Mouse (Mus musculus): Measurements from ENCODE around the gene Gm44596. TPM values are rescaled to one million over a fixed set of nuclear protein-coding genes. Genes with fewer than 3 reads are reported as not detected.

Gm44596 gene
- polyA plus RNA-seq, 1 experiment from 2014 or later = not detected

- 81% methylated on average over 3 of the region's 3 CpGs for WGBS
These were observed 46.2 kb downstream of the Gm44596 start for GRCm38 (mm10) chr6:128421480-128421879.

GRCm38 (mm10) chr6:128423496-128424268, 48.4 kb downstream of the Gm44596 start:
- no peaks in the 10 kb centered on the region for H3K27me3 ChIP-seq (replicated peaks; ENCODE audit: control insufficient read depth, insufficient read depth, low read length)
- WGBS = 36% methylated on average over 15 of the region's 16 CpGs
- H3K9ac ChIP-seq (ENCODE audit: low read depth, low read length) = peak overlapping the region; percentile 83
- peak overlapping the region; percentile 37 for H3K4me2 ChIP-seq (ENCODE audit: low read depth, low read length)
- no peaks in the 10 kb centered on the region for H3K36me3 ChIP-seq (ENCODE audit: control insufficient read depth, insufficient read depth, low read length)
- peak; percentile 43; the same call in 1 of the 2 replicates for ATAC-seq
- H3K27ac ChIP-seq (ENCODE audit: low read length) = peak overlapping the region; percentile 84
- H3K4me1 ChIP-seq (ENCODE audit: control insufficient read depth, insufficient read depth, low read length) = peaks cover 8% of the 10 kb centered on the region
- H3K4me3 ChIP-seq (ENCODE audit: low read length) = peak overlapping the region; percentile 61
- H3K9me3 ChIP-seq (ENCODE audit: control insufficient read depth, low read length) = no peaks in the 10 kb centered on the region

More at GRCm38 (mm10) chr6:128421480-128421879, 46.2 kb downstream of the Gm44596 start:
- Histone ChIP-seq H3K4me2 (ENCODE audit: low read depth, low read length) (no peak overlapping the region), H3K9ac (ENCODE audit: low read depth, low read length) (no peak overlapping the region), H3K27ac (ENCODE audit: low read length) (peak overlapping the region; percentile 54), H3K36me3 (ENCODE audit: control insufficient read depth, insufficient read depth, low read length) (no peaks in the 10 kb centered on the region), H3K9me3 (ENCODE audit: control insufficient read depth, low read length) (no peaks in the 10 kb centered on the region), H3K27me3 (replicated peaks; ENCODE audit: control insufficient read depth, insufficient read depth, low read length) (no peaks in the 10 kb centered on the region), H3K4me3 (ENCODE audit: low read length) (no peak overlapping the region), H3K4me1 (ENCODE audit: control insufficient read depth, insufficient read depth, low read length) (peaks cover 8% of the 10 kb centered on the region)
- no peak for ATAC-seq

- H3K4me2 ChIP-seq (ENCODE audit: low read depth, low read length) = peak within 1 kb of the TSS; percentile 37
- H3K27ac ChIP-seq (ENCODE audit: low read length) = peak within 1 kb of the TSS; percentile 94
- peak within 1 kb of the TSS; percentile 61 for H3K4me3 ChIP-seq (ENCODE audit: low read length)
- no peaks in the 10 kb centered on the region for H3K36me3 ChIP-seq (ENCODE audit: control insufficient read depth, insufficient read depth, low read length)
- under 1% methylated on average over 42 of the region's 42 CpGs for WGBS
- H3K4me1 ChIP-seq (ENCODE audit: control insufficient read depth, insufficient read depth, low read length) = peaks cover 8% of the 10 kb centered on the region
- H3K9ac ChIP-seq (ENCODE audit: low read depth, low read length) = peak within 1 kb of the TSS; percentile 83
- peak; percentile 96 for ATAC-seq
- H3K9me3 ChIP-seq (ENCODE audit: control insufficient read depth, low read length) = no peaks in the 10 kb centered on the region
- no peaks in the 10 kb centered on the region for H3K27me3 ChIP-seq (replicated peaks; ENCODE audit: control insufficient read depth, insufficient read depth, low read length)
These were observed 49.1 kb downstream of the Gm44596 start, which contains the start of gene Itfg2 for GRCm38 (mm10) chr6:128424269-128425019. Itfg2 (minus strand) TSS chr6:128424931.

GRCm38 (mm10) chr6:128425046-128425445, 49.7 kb downstream of the Gm44596 start:
- no peaks in the 10 kb centered on the region for H3K9me3 ChIP-seq (ENCODE audit: control insufficient read depth, low read length)
- peak overlapping the region; percentile 37 for H3K4me2 ChIP-seq (ENCODE audit: low read depth, low read length)
- 15% methylated on average over 9 of the region's 9 CpGs for WGBS
- peak overlapping the region; percentile 61 for H3K4me3 ChIP-seq (ENCODE audit: low read length)
- H3K27ac ChIP-seq (ENCODE audit: low read length) = peak overlapping the region; percentile 94; the same call in 1 of the 2 replicates
- peak overlapping the region; percentile 83 for H3K9ac ChIP-seq (ENCODE audit: low read depth, low read length)
- peaks cover 8% of the 10 kb centered on the region for H3K4me1 ChIP-seq (ENCODE audit: control insufficient read depth, insufficient read depth, low read length)
- no peak for ATAC-seq
- no peaks in the 10 kb centered on the region for H3K27me3 ChIP-seq (replicated peaks; ENCODE audit: control insufficient read depth, insufficient read depth, low read length)
- H3K36me3 ChIP-seq (ENCODE audit: control insufficient read depth, insufficient read depth, low read length) = peaks cover 4% of the 10 kb centered on the region

- Histone ChIP-seq H3K9me3 (ENCODE audit: control insufficient read depth, low read length) (no peaks in the 10 kb centered on the region), H3K4me3 (ENCODE audit: low read length) (no peak overlapping the region), H3K36me3 (ENCODE audit: control insufficient read depth, insufficient read depth, low read length) (peaks cover 24% of the 10 kb centered on the region), H3K4me2 (ENCODE audit: low read depth, low read length) (no peak overlapping the region), H3K9ac (ENCODE audit: low read depth, low read length) (no peak overlapping the region), H3K27ac (ENCODE audit: low read length) (no peak overlapping the region), H3K4me1 (ENCODE audit: control insufficient read depth, insufficient read depth, low read length) (0 out of 2 replicates have a peak, but pooled peaks cover 2% of the 10 kb centered on the region), H3K27me3 (replicated peaks; ENCODE audit: control insufficient read depth, insufficient read depth, low read length) (no peaks in the 10 kb centered on the region)
- ATAC-seq = no peak
- 87% methylated on average over 5 of the region's 5 CpGs for WGBS
These were observed 52.3 kb downstream of the Gm44596 start for GRCm38 (mm10) chr6:128427571-128427970.

GRCm38 (mm10) chr6:128429300-128429699, 54.0 kb downstream of the Gm44596 start:
- no peak overlapping the region for H3K4me3 ChIP-seq (ENCODE audit: low read length)
- 0 out of 2 replicates have a peak, but pooled peaks cover 2% of the 10 kb centered on the region for H3K4me1 ChIP-seq (ENCODE audit: control insufficient read depth, insufficient read depth, low read length)
- H3K4me2 ChIP-seq (ENCODE audit: low read depth, low read length) = no peak overlapping the region
- no peaks in the 10 kb centered on the region for H3K27me3 ChIP-seq (replicated peaks; ENCODE audit: control insufficient read depth, insufficient read depth, low read length)
- H3K9me3 ChIP-seq (ENCODE audit: control insufficient read depth, low read length) = no peaks in the 10 kb centered on the region
- 95% methylated on average over 2 of the region's 2 CpGs for WGBS
- no peak overlapping the region for H3K9ac ChIP-seq (ENCODE audit: low read depth, low read length)
- no peak for ATAC-seq
- H3K27ac ChIP-seq (ENCODE audit: low read length) = no peak overlapping the region
- H3K36me3 ChIP-seq (ENCODE audit: control insufficient read depth, insufficient read depth, low read length) = peaks cover 36% of the 10 kb centered on the region

GRCm38 (mm10) chr6:128429826-128430225, 54.5 kb downstream of the Gm44596 start:
- H3K27ac ChIP-seq (ENCODE audit: low read length) = no peak overlapping the region
- WGBS = 80% methylated on average over 6 of the region's 6 CpGs
- H3K4me2 ChIP-seq (ENCODE audit: low read depth, low read length) = no peak overlapping the region
- no peak overlapping the region for H3K9ac ChIP-seq (ENCODE audit: low read depth, low read length)
- 0 out of 2 replicates have a peak, but pooled peaks cover 2% of the 10 kb centered on the region for H3K4me1 ChIP-seq (ENCODE audit: control insufficient read depth, insufficient read depth, low read length)
- H3K27me3 ChIP-seq (replicated peaks; ENCODE audit: control insufficient read depth, insufficient read depth, low read length) = no peaks in the 10 kb centered on the region
- no peaks in the 10 kb centered on the region for H3K9me3 ChIP-seq (ENCODE audit: control insufficient read depth, low read length)
- H3K4me3 ChIP-seq (ENCODE audit: low read length) = no peak overlapping the region
- ATAC-seq = 0 out of 2 replicates have a peak, but pooled peaks have one; percentile 26
- H3K36me3 ChIP-seq (ENCODE audit: control insufficient read depth, insufficient read depth, low read length) = peaks cover 40% of the 10 kb centered on the region

- Histone ChIP-seq H3K9me3 (ENCODE audit: control insufficient read depth, low read length) (no peaks in the 10 kb centered on the region), H3K4me1 (ENCODE audit: control insufficient read depth, insufficient read depth, low read length) (peaks cover 10% of the 10 kb centered on the region), H3K27ac (ENCODE audit: low read length) (no peak overlapping the region), H3K4me2 (ENCODE audit: low read depth, low read length) (no peak overlapping the region), H3K9ac (ENCODE audit: low read depth, low read length) (no peak overlapping the region), H3K27me3 (replicated peaks; ENCODE audit: control insufficient read depth, insufficient read depth, low read length) (no peaks in the 10 kb centered on the region), H3K36me3 (ENCODE audit: control insufficient read depth, insufficient read depth, low read length) (peaks cover 52% of the 10 kb centered on the region), H3K4me3 (ENCODE audit: low read length) (no peak overlapping the region)
- no peak for ATAC-seq
- WGBS = 85% methylated on average over 13 of the region's 13 CpGs
These were observed 57.1 kb downstream of the Gm44596 start for GRCm38 (mm10) chr6:128432356-128432915.

- ATAC-seq = no peak
- Histone ChIP-seq H3K27ac (ENCODE audit: low read length) (no peak overlapping the region), H3K4me3 (ENCODE audit: low read length) (no peak overlapping the region), H3K9me3 (ENCODE audit: control insufficient read depth, low read length) (no peaks in the 10 kb centered on the region), H3K4me1 (ENCODE audit: control insufficient read depth, insufficient read depth, low read length) (peaks cover 10% of the 10 kb centered on the region), H3K36me3 (ENCODE audit: control insufficient read depth, insufficient read depth, low read length) (peaks cover 52% of the 10 kb centered on the region), H3K9ac (ENCODE audit: low read depth, low read length) (no peak overlapping the region), H3K27me3 (replicated peaks; ENCODE audit: control insufficient read depth, insufficient read depth, low read length) (no peaks in the 10 kb centered on the region), H3K4me2 (ENCODE audit: low read depth, low read length) (no peak overlapping the region)
- 96% methylated on average over 13 of the region's 13 CpGs for WGBS
These were observed 58.3 kb downstream of the Gm44596 start for GRCm38 (mm10) chr6:128433566-128433965.
